ENCODE assay signal across 28 mouse cellular contexts in the genomic region with DNA sequence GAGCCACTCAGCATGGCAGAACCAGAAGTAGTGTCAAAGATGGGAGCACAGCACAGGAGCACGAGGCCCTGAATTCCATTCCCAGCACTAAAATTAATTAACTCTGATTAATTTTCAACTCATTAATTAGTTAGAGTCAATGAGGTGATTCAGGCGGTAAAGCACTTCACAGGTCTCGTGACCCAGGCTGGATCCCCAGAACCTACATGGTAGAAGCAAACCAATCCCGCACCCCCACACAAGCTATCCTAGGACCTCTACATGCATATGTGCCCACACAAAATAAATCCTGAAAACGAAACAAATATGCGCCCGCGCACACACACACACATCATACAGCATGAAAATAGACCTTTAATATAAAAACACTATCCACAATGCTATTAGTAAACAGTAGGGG. TPM values are rescaled to one million over a fixed set of nuclear protein-coding genes. Genes with fewer than 3 reads are reported as not detected.
A peak's percentile ranks its signal among the peaks of the same experiment; 100 is the strongest.
DNase-seq lines count a peak whose midpoint lies in the region; ATAC-seq and TF ChIP-seq lines count a peak whose summit lies in the region.
"Had no signal": no experiment of that assay in that cellular context is flagged by ENCODE, and none has a peak within 500 bp of the region (broad histone marks: within the 10 kb centered on the region; RNA-seq: fewer than 3 reads in every experiment).

No protein-coding gene starts in this region.

- H3K9me3 ChIP-seq in heart, embryonic 12.5 days (replicated peaks) = 0 out of 2 replicates have a peak, but pooled peaks cover 2% of the 10 kb centered on the region
- H3K9me3 ChIP-seq in kidney, embryonic 16.5 days (ENCODE audit: low read length) = no peaks in the 10 kb centered on the region
- no peaks in the 10 kb centered on the region for H3K9me3 ChIP-seq in midbrain, postnatal 0 days (ENCODE audit: low read length)
- no peaks in the 10 kb centered on the region for H3K9me3 ChIP-seq in midbrain, embryonic 11.5 days (ENCODE audit: control insufficient read depth, low read length)
- H3K9me3 ChIP-seq: forebrain, embryonic 13.5 days; G1E; heart, embryonic 15.5 days had no signal

- 91% methylated on average over 8 of the region's 8 CpGs for WGBS in heart, embryonic 12.5 days
- WGBS in kidney, adult 2 months = 69% methylated on average over 8 of the region's 8 CpGs
- WGBS in kidney, embryonic 16.5 days = 81% methylated on average over 8 of the region's 8 CpGs
- 97% methylated on average over 8 of the region's 8 CpGs for WGBS in midbrain, postnatal 0 days
- WGBS in midbrain, embryonic 11.5 days = 96% methylated on average over 8 of the region's 8 CpGs

- H3K4me1 ChIP-seq in heart, embryonic 12.5 days (replicated peaks) = peaks cover 27% of the 10 kb centered on the region
- H3K4me1 ChIP-seq in kidney, adult 2 months (ENCODE audit: control insufficient read depth, insufficient read depth, low read length) = peaks cover 16% of the 10 kb centered on the region
- peaks cover 9% of the 10 kb centered on the region for H3K4me1 ChIP-seq in kidney, embryonic 16.5 days (ENCODE audit: insufficient read depth, low read length)
- no peaks in the 10 kb centered on the region for H3K4me1 ChIP-seq in midbrain, postnatal 0 days (ENCODE audit: insufficient read depth, low read length)
- H3K4me1 ChIP-seq in midbrain, embryonic 11.5 days (ENCODE audit: control insufficient read depth, insufficient read depth, low read length) = 0 out of 2 replicates have a peak, but pooled peaks cover 2% of the 10 kb centered on the region
- H3K4me1 ChIP-seq: forebrain, embryonic 10.5 days; forebrain, embryonic 13.5 days had no signal

- H3K27ac ChIP-seq in heart, embryonic 12.5 days (ENCODE audit: poor library complexity, severe bottlenecking) = no peak overlapping the region
- H3K27ac ChIP-seq in kidney, adult 2 months (ENCODE audit: insufficient read depth, low read depth, low read length) = 0 out of 2 replicates have a peak overlapping the region, but pooled peaks have one; percentile 2
- H3K27ac ChIP-seq in kidney, embryonic 16.5 days (ENCODE audit: low read length) = no peak overlapping the region
- no peak overlapping the region for H3K27ac ChIP-seq in midbrain, postnatal 0 days (ENCODE audit: low read depth, low read length)
- no peak overlapping the region for H3K27ac ChIP-seq in midbrain, embryonic 11.5 days (ENCODE audit: low read depth, low read length)
- H3K27ac ChIP-seq: forebrain, embryonic 10.5 days; forebrain, embryonic 13.5 days; heart, embryonic 15.5 days; hindbrain, embryonic 14.5 days; hindbrain, postnatal 0 days had no signal

- TF ChIP-seq CTCF in kidney, adult 2 months (conservative IDR thresholded peaks at IDR 0.05; ENCODE audit: insufficient read depth, insufficient read length, low read depth, low read length) = no peak
- TF ChIP-seq CTCF in midbrain, postnatal 0 days (IDR thresholded peaks at IDR 0.05) = no peak

- no peak overlapping the region for H3K4me2 ChIP-seq in heart, embryonic 12.5 days
- H3K4me2 ChIP-seq in kidney, embryonic 16.5 days (replicated peaks; ENCODE audit: low read depth, low read length) = no peak overlapping the region
- H3K4me2 ChIP-seq in midbrain, postnatal 0 days (ENCODE audit: low read depth, low read length, poor library complexity, severe bottlenecking) = no peak overlapping the region
- H3K4me2 ChIP-seq in midbrain, embryonic 11.5 days = no peak overlapping the region
- H3K4me2 ChIP-seq: forebrain, embryonic 13.5 days; heart, embryonic 11.5 days; heart, embryonic 15.5 days; hindbrain, embryonic 14.5 days had no signal

- no peak for ATAC-seq in heart, embryonic 12.5 days (ENCODE audit: insufficient number of reproducible peaks, low FRiP score)
- ATAC-seq in kidney, embryonic 16.5 days (ENCODE audit: low FRiP score, low TSS enrichment) = 0 out of 2 replicates have a peak, but pooled peaks have one; percentile 57
- ATAC-seq in midbrain, postnatal 0 days (ENCODE audit: low FRiP score) = 0 out of 2 replicates have a peak, but pooled peaks have one; percentile 16
- ATAC-seq in midbrain, embryonic 11.5 days (ENCODE audit: low FRiP score) = no peak
- ATAC-seq: forebrain, embryonic 13.5 days; forebrain, embryonic 16.5 days; hindbrain, postnatal 0 days; Patski had no signal

- H3K27me3 ChIP-seq in heart, embryonic 12.5 days (replicated peaks) = no peaks in the 10 kb centered on the region
- H3K27me3 ChIP-seq in kidney, adult 2 months (replicated peaks; ENCODE audit: control insufficient read depth, insufficient read depth, low read length) = no peaks in the 10 kb centered on the region
- no peaks in the 10 kb centered on the region for H3K27me3 ChIP-seq in kidney, embryonic 16.5 days (ENCODE audit: insufficient read depth, low read length)
- no peaks in the 10 kb centered on the region for H3K27me3 ChIP-seq in midbrain, postnatal 0 days (ENCODE audit: insufficient read depth, low read length)
- no peaks in the 10 kb centered on the region for H3K27me3 ChIP-seq in midbrain, embryonic 11.5 days (ENCODE audit: control insufficient read depth, insufficient read depth, low read length)
- H3K27me3 ChIP-seq: CH12.LX; forebrain, embryonic 13.5 days; heart, embryonic 15.5 days; Patski had no signal

- H3K36me3 ChIP-seq in heart, embryonic 12.5 days = no peaks in the 10 kb centered on the region
- no peaks in the 10 kb centered on the region for H3K36me3 ChIP-seq in kidney, adult 2 months (ENCODE audit: control insufficient read depth, insufficient read depth, low read length)
- no peaks in the 10 kb centered on the region for H3K36me3 ChIP-seq in kidney, embryonic 16.5 days (ENCODE audit: insufficient read depth, low read length)
- no peaks in the 10 kb centered on the region for H3K36me3 ChIP-seq in midbrain, postnatal 0 days (ENCODE audit: insufficient read depth, low read length)
- H3K36me3 ChIP-seq in midbrain, embryonic 11.5 days (ENCODE audit: control insufficient read depth, insufficient read depth, low read length) = no peaks in the 10 kb centered on the region
- H3K36me3 ChIP-seq: forebrain, embryonic 10.5 days; heart, embryonic 15.5 days had no signal

- TF ChIP-seq POLR2A in kidney, adult 2 months (IDR thresholded peaks at IDR 0.05; ENCODE audit: low read depth, low read length) = no peak

- H3K4me3 ChIP-seq in heart, embryonic 12.5 days = no peak overlapping the region
- H3K4me3 ChIP-seq in kidney, adult 2 months (ENCODE audit: insufficient read depth, low read depth, low read length) = no peak overlapping the region
- no peak overlapping the region for H3K4me3 ChIP-seq in kidney, embryonic 16.5 days (ENCODE audit: low read length)
- H3K4me3 ChIP-seq in midbrain, postnatal 0 days (ENCODE audit: low read depth, low read length) = no peak overlapping the region
- H3K4me3 ChIP-seq in midbrain, embryonic 11.5 days (ENCODE audit: low read depth, low read length) = no peak overlapping the region
- H3K4me3 ChIP-seq: forebrain, embryonic 10.5 days; forebrain, embryonic 13.5 days; heart, adult 2 months; heart, embryonic 15.5 days had no signal

- H3K9ac ChIP-seq in heart, embryonic 12.5 days = no peak overlapping the region
- H3K9ac ChIP-seq in kidney, embryonic 16.5 days (replicated peaks; ENCODE audit: low read length) = no peak overlapping the region
- no peak overlapping the region for H3K9ac ChIP-seq in midbrain, postnatal 0 days (replicated peaks; ENCODE audit: low read length, poor library complexity, severe bottlenecking)
- no peak overlapping the region for H3K9ac ChIP-seq in midbrain, embryonic 11.5 days (ENCODE audit: low read length)
- H3K9ac ChIP-seq: forebrain, embryonic 13.5 days; heart, embryonic 15.5 days; hindbrain, embryonic 14.5 days had no signal

- DNase-seq in heart, adult 11 months = peak; percentile 71
- peak; percentile 62 for DNase-seq in kidney, adult 2 months
- DNase-seq in kidney, postnatal 14 days = no peak
- DNase-seq in kidney, postnatal 4 days = no peak
- no peak for DNase-seq in midbrain, postnatal 0 days (ENCODE audit: low spot score)
- no peak for DNase-seq in midbrain, embryonic 11.5 days (ENCODE audit: low spot score, missing footprints)
- DNase-seq: adrenal gland, postnatal 10 days; adrenal gland, postnatal 36 days; B cell, adult 2 months; cerebellum, adult 18-20 months; cerebellum, adult 9-10 months; cerebellum, postnatal 14 days; gastrocnemius, postnatal 14 days; heart, postnatal 10 days; heart, postnatal 36 days had no signal

RNA-seq across cellular contexts. Expression of a gene that starts 22.2 kb away (rescaled TPM):
- 45.0 and 49.9 TPM in 2 replicates for polyA plus RNA-seq in heart, embryonic 12.5 days (2016; fragmentation: Nextera tagmentation; extraction: Ambion mirVana)
- 40.7 and 47.7 TPM in 2 replicates for polyA plus RNA-seq in kidney, adult 2 months (2012; rRNA removed)
- 59.5 and 65.5 TPM in 2 replicates for polyA plus RNA-seq in kidney, embryonic 16.5 days (2015; fragmentation: Nextera tagmentation; extraction: Ambion mirVana)
- 28.4 and 32.3 TPM in 2 replicates for total RNA-seq in midbrain, postnatal 0 days (2014; rRNA removed)
- 17.4 and 21.3 TPM in 2 replicates for polyA plus RNA-seq in midbrain, postnatal 0 days (2015; fragmentation: Nextera tagmentation; extraction: Ambion mirVana)
- 10.1 and 10.4 TPM in 2 replicates for polyA plus RNA-seq in midbrain, embryonic 11.5 days (2014; fragmentation: Nextera tagmentation; extraction: Ambion mirVana)

Comparison
In these comparisons a context has a peak if more than half of its experiments do, and no peak if none do; other contexts are left out.
1. DNase-seq: peak in heart, adult 11 months (single experiment) and kidney, adult 2 months (single experiment); none in kidney, postnatal 14 days (single experiment), kidney, postnatal 4 days (0 of 2), midbrain, postnatal 0 days (single experiment) and midbrain, embryonic 11.5 days (single experiment).
2. ATAC-seq: peak in kidney, embryonic 16.5 days (single experiment) and midbrain, postnatal 0 days (single experiment); none in heart, embryonic 12.5 days (single experiment) and midbrain, embryonic 11.5 days (single experiment).